Mouse (Mus musculus) inflammation-experienced regulatory T-cells, adult 6 months (primary cell): ENCODE results near the gene Tcf20. TPM values are rescaled to one million over a fixed set of nuclear protein-coding genes. Genes with fewer than 3 reads are reported as not detected.

Experiments
- ATAC-seq: one replicate; pipeline ENCODE4 v1.8.0; 2017
- polyA plus RNA-seq, 3 experiments: library from polyadenylated mRNA; unstranded; fragments of 100-300 nt; shearing (Covaris generic); gene quantifications; one replicate each; pipeline ENCODE4 v1.2.1; 2017

The Tcf20 gene
- polyA plus RNA-seq, 3 experiments from 2014 or later = 13.1 to 21.1 (median 13.8) TPM

- no peak for ATAC-seq
Observed at GRCm38 (mm10) chr15:82958253-82958701, 29.4 kb downstream of the Tcf20 start.

- ATAC-seq = no peak
Observed at GRCm38 (mm10) chr15:82956721-82957120, 31.0 kb downstream of the Tcf20 start.

- no peak for ATAC-seq
Observed at GRCm38 (mm10) chr15:82956310-82956709, 31.4 kb downstream of the Tcf20 start.

GRCm38 (mm10) chr15:82955286-82955685 is 32.4 kb downstream of the Tcf20 start:
- ATAC-seq = no peak

- no peak for ATAC-seq
Observed at GRCm38 (mm10) chr15:82954034-82954433, 33.6 kb downstream of the Tcf20 start.

- no peak for ATAC-seq
Observed at GRCm38 (mm10) chr15:82953096-82953495, 34.6 kb downstream of the Tcf20 start.

GRCm38 (mm10) chr15:82952292-82952705 is 35.4 kb downstream of the Tcf20 start:
- no peak for ATAC-seq

- no peak for ATAC-seq
Observed at GRCm38 (mm10) chr15:82950246-82950645, 37.4 kb downstream of the Tcf20 start.

GRCm38 (mm10) chr15:82947431-82947830 is 40.2 kb downstream of the Tcf20 start:
- ATAC-seq = no peak

- no peak for ATAC-seq
Observed at GRCm38 (mm10) chr15:82944479-82945195, 43.0 kb downstream of the Tcf20 start.

- ATAC-seq = no peak
Observed at GRCm38 (mm10) chr15:82941733-82942132, 45.9 kb downstream of the Tcf20 start.

- ATAC-seq = no peak
Observed at GRCm38 (mm10) chr15:82940494-82941214, 47.0 kb downstream of the Tcf20 start.

GRCm38 (mm10) chr15:82938155-82938569 is 49.5 kb downstream of the Tcf20 start:
- no peak for ATAC-seq

- no peak for ATAC-seq
Observed at GRCm38 (mm10) chr15:82937428-82937992, 50.2 kb downstream of the Tcf20 start.

- no peak for ATAC-seq
Observed at GRCm38 (mm10) chr15:82934971-82935370, 52.7 kb downstream of the Tcf20 start.

- ATAC-seq = no peak
Observed at GRCm38 (mm10) chr15:82932936-82933650, 54.6 kb downstream of the Tcf20 start.

GRCm38 (mm10) chr15:82931436-82931835 is 56.2 kb downstream of the Tcf20 start:
- ATAC-seq = no peak

GRCm38 (mm10) chr15:82929595-82929994 is 58.1 kb downstream of the Tcf20 start:
- no peak for ATAC-seq

GRCm38 (mm10) chr15:82928844-82929243 is 58.8 kb downstream of the Tcf20 start:
- ATAC-seq = no peak

GRCm38 (mm10) chr15:82928023-82928422 is 59.6 kb downstream of the Tcf20 start:
- no peak for ATAC-seq

GRCm38 (mm10) chr15:82927057-82927456 is 60.6 kb downstream of the Tcf20 start:
- ATAC-seq = no peak

GRCm38 (mm10) chr15:82924679-82925425 is 62.8 kb downstream of the Tcf20 start:
- ATAC-seq = no peak
